Mouse (Mus musculus): ENCODE data around the gene Ccl11. TPM values are rescaled to one million over a fixed set of nuclear protein-coding genes. Genes with fewer than 3 reads are reported as not detected.

The Ccl11 gene
- polyA plus RNA-seq, 1 experiment from 2014 or later: 2.2 TPM

GRCm38 (mm10) chr11:82030171-82030570 lies 27.5 kb upstream of the Ccl11 start:
- H3K9ac ChIP-seq: no peak overlapping the region
- H3K36me3 ChIP-seq: no peaks in the 10 kb centered on the region
- no peak overlapping the region for H3K4me3 ChIP-seq
- WGBS: 78% methylated on average over 2 of the region's 2 CpGs
- ATAC-seq (replicated peaks; ENCODE audit: insufficient number of reproducible peaks, insufficient read depth, low FRiP score, low read depth): no peak
- H3K4me1 ChIP-seq (replicated peaks): peaks cover 23% of the 10 kb centered on the region
- no peak overlapping the region for H3K27ac ChIP-seq
- H3K27me3 ChIP-seq: 0 out of 2 replicates have a peak, but pooled peaks cover 3% of the 10 kb centered on the region
- H3K9me3 ChIP-seq (replicated peaks): no peaks in the 10 kb centered on the region
- H3K4me2 ChIP-seq: no peak overlapping the region

GRCm38 (mm10) chr11:82032136-82032535 lies 25.5 kb upstream of the Ccl11 start:
- Histone ChIP-seq H3K27me3 (0 out of 2 replicates have a peak, but pooled peaks cover 3% of the 10 kb centered on the region), H3K9me3 (replicated peaks) (no peaks in the 10 kb centered on the region), H3K36me3 (no peaks in the 10 kb centered on the region), H3K4me3 (no peak overlapping the region), H3K4me2 (no peak overlapping the region), H3K4me1 (replicated peaks) (peaks cover 27% of the 10 kb centered on the region), H3K27ac (peak overlapping the region; percentile 65), H3K9ac (no peak overlapping the region)
- ATAC-seq (replicated peaks; ENCODE audit: insufficient number of reproducible peaks, insufficient read depth, low FRiP score, low read depth): no peak

DNA sequence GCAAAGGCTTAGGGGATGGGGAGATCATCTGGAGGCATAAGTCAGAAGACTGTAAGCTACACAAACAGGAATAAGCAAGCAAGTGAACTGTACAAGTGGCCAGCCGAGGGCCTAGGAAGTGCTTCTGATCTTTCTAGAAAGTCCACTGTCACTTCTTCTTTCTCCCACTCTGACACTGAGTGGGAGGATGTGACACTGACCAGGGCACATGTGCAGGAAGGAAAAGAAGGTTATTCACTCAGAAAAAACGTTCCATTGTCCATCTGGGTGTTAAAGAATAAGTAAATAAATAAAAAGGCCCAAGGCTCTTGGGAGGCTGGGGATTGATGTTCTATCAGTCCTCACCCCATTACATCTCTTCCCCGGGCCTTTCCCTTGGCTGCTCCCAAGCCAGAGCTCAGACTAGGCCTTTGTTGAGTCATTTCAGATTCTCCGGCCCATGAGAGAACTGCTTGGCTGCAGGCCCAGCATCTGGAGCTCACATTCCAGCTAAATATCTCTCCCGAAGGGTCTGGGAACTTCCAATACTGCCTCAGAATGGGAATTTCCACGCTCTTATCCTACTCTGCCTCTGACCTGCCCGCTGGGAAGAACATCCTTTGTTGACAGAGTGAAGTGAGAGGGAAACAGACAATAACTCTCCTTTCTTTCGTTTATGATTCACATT lies 24.8 kb upstream of the Ccl11 start:
- Histone ChIP-seq H3K36me3 (no peaks in the 10 kb centered on the region), H3K4me2 (no peak overlapping the region), H3K27me3 (0 out of 2 replicates have a peak, but pooled peaks cover 3% of the 10 kb centered on the region), H3K4me1 (replicated peaks) (peaks cover 27% of the 10 kb centered on the region), H3K9ac (no peak overlapping the region), H3K27ac (peak overlapping the region; percentile 65), H3K4me3 (no peak overlapping the region), H3K9me3 (replicated peaks) (no peaks in the 10 kb centered on the region)
- 19% methylated on average over 8 of the region's 8 CpGs for whole genome bisulfite sequencing
- ATAC-seq (replicated peaks; ENCODE audit: insufficient number of reproducible peaks, insufficient read depth, low FRiP score, low read depth): peak; percentile 75

DNA sequence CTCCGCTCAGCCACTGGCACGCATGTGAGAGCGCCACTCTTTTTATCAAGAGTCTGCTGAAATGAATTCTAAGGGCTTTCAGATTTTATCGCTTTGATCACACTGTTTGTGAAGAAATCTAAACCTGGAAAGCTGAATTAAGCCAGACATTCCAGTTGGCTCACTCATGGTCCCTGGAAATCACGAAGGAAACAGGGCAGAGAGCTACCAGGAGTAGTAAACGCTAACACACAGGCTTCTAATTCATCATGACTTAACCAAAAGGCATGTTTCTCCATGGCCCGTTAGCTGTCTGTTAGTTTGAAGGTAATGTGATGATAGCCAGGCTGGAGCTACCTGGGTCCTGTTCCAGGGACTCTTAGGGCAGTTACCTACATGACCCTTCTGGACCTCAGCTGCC lies 23.2 kb upstream of the Ccl11 start:
- Histone ChIP-seq H3K4me3 (no peak overlapping the region), H3K4me2 (no peak overlapping the region), H3K9me3 (replicated peaks) (no peaks in the 10 kb centered on the region), H3K27me3 (peaks cover 3% of the 10 kb centered on the region; the same call in 1 of the 2 replicates), H3K4me1 (replicated peaks) (peaks cover 30% of the 10 kb centered on the region), H3K9ac (no peak overlapping the region), H3K27ac (0 out of 2 replicates have a peak overlapping the region, but pooled peaks have one; percentile 42), H3K36me3 (no peaks in the 10 kb centered on the region)
- 65% methylated on average over 7 of the region's 7 CpGs for WGBS
- ATAC-seq (replicated peaks; ENCODE audit: insufficient number of reproducible peaks, insufficient read depth, low FRiP score, low read depth): no peak

DNA sequence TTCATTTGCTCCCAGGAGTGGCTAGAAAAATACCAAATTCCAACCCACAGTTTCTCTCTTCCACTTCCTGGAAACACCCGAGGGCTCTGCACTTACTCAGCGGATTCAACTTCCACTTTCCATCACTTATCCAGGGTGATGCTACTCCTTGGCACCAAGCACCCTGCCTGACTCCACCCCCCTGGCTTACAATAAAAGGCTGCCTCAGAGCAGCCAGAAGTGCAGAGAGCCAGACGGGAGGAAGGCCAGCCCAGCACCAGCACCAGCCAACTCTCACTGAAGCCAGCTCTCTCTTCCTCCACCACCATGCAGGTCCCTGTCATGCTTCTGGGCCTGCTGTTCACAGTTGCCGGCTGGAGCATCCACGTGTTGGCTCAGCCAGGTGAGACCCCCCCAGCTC lies 22.3 kb upstream of the Ccl11 start, which contains the start of gene Ccl2:
Gene Ccl2 (plus strand): TSS at position 216 of the 400 bp plus-strand sequence.
- Histone ChIP-seq H3K4me2 (no peak within 1 kb of the TSS), H3K4me1 (replicated peaks) (peaks cover 30% of the 10 kb centered on the region), H3K27me3 (no peaks in the 10 kb centered on the region; the same call in 1 of the 2 replicates), H3K36me3 (no peaks in the 10 kb centered on the region), H3K9me3 (replicated peaks) (no peaks in the 10 kb centered on the region), H3K27ac (peak within 1 kb of the TSS; percentile 42; the same call in 1 of the 2 replicates), H3K4me3 (no peak within 1 kb of the TSS), H3K9ac (no peak within 1 kb of the TSS)
- peak; percentile 65 for ATAC-seq (replicated peaks; ENCODE audit: insufficient number of reproducible peaks, insufficient read depth, low FRiP score, low read depth)
- WGBS: 20% methylated on average over 5 of the region's 5 CpGs

DNA sequence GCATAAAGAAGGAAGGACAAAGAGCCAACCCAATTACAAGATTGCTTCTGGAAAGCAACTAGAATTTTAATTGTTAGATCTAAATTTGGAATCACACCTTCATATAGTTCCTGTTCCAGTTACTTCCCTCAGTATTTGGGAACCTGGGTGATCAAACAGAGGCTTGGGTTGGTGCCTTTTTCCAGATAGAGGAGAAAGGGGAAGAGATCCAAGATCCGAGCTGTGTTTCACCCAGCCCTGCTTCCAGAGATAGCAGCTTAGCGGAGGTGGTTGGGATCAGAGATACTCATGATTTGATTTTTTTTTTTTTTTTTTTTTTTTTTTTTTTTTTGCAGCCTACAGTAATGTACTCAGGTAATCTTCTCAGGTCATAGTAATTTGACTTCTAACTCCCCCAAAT lies 21.8 kb upstream of the Ccl11 start:
- no peak overlapping the region for H3K4me2 ChIP-seq
- H3K27ac ChIP-seq: no peak overlapping the region; the same call in 1 of the 2 replicates
- WGBS: 74% methylated on average over 2 of the region's 2 CpGs

GRCm38 (mm10) chr11:82038535-82038934 lies 19.1 kb upstream of the Ccl11 start, which contains the start of gene Gm17268:
Gm17268 (minus strand) TSS chr11:82038562.
- H3K27me3 ChIP-seq: no peaks in the 10 kb centered on the region; the same call in 1 of the 2 replicates
- H3K4me1 ChIP-seq (replicated peaks): peaks cover 12% of the 10 kb centered on the region
- 7% methylated on average over 2 of the region's 2 CpGs for WGBS
- no peak within 1 kb of the TSS for H3K4me3 ChIP-seq
- no peak within 1 kb of the TSS for H3K4me2 ChIP-seq
- ATAC-seq (replicated peaks; ENCODE audit: insufficient number of reproducible peaks, insufficient read depth, low FRiP score, low read depth): peak; percentile 27; the same call in 1 of the 2 replicates
- H3K27ac ChIP-seq: no peak within 1 kb of the TSS
- no peak within 1 kb of the TSS for H3K9ac ChIP-seq
- no peaks in the 10 kb centered on the region for H3K9me3 ChIP-seq (replicated peaks)
- no peaks in the 10 kb centered on the region for H3K36me3 ChIP-seq

More for the DNA sequence above, 21.8 kb upstream of the Ccl11 start:
- Histone ChIP-seq H3K9me3 (replicated peaks) (no peaks in the 10 kb centered on the region), H3K4me1 (replicated peaks) (peaks cover 30% of the 10 kb centered on the region), H3K4me3 (no peak overlapping the region), H3K9ac (no peak overlapping the region), H3K36me3 (no peaks in the 10 kb centered on the region), H3K27me3 (no peaks in the 10 kb centered on the region; the same call in 1 of the 2 replicates)
- ATAC-seq (replicated peaks; ENCODE audit: insufficient number of reproducible peaks, insufficient read depth, low FRiP score, low read depth): no peak

GRCm38 (mm10) chr11:82039132-82039660 lies 18.4 kb upstream of the Ccl11 start:
- WGBS: 50% methylated on average over 3 of the region's 3 CpGs
- no peak for ATAC-seq (replicated peaks; ENCODE audit: insufficient number of reproducible peaks, insufficient read depth, low FRiP score, low read depth)

GRCm38 (mm10) chr11:82041671-82042080 lies 15.9 kb upstream of the Ccl11 start:
- Histone ChIP-seq H3K36me3 (no peaks in the 10 kb centered on the region), H3K4me1 (replicated peaks) (peaks cover 5% of the 10 kb centered on the region; the same call in 1 of the 2 replicates), H3K27ac (no peak overlapping the region), H3K9me3 (replicated peaks) (no peaks in the 10 kb centered on the region), H3K4me3 (no peak overlapping the region), H3K9ac (no peak overlapping the region), H3K27me3 (no peaks in the 10 kb centered on the region; the same call in 1 of the 2 replicates), H3K4me2 (no peak overlapping the region)
- no peak for ATAC-seq (replicated peaks; ENCODE audit: insufficient number of reproducible peaks, insufficient read depth, low FRiP score, low read depth)
- 62% methylated on average over 4 of the region's 4 CpGs for WGBS

More at GRCm38 (mm10) chr11:82039132-82039660, 18.4 kb upstream of the Ccl11 start:
- no peaks in the 10 kb centered on the region for H3K9me3 ChIP-seq (replicated peaks)
- no peaks in the 10 kb centered on the region; the same call in 1 of the 2 replicates for H3K27me3 ChIP-seq
- H3K4me3 ChIP-seq: no peak overlapping the region
- H3K9ac ChIP-seq: no peak overlapping the region
- H3K4me1 ChIP-seq (replicated peaks): peaks cover 10% of the 10 kb centered on the region
- H3K4me2 ChIP-seq: no peak overlapping the region
- H3K27ac ChIP-seq: no peak overlapping the region
- H3K36me3 ChIP-seq: no peaks in the 10 kb centered on the region

DNA sequence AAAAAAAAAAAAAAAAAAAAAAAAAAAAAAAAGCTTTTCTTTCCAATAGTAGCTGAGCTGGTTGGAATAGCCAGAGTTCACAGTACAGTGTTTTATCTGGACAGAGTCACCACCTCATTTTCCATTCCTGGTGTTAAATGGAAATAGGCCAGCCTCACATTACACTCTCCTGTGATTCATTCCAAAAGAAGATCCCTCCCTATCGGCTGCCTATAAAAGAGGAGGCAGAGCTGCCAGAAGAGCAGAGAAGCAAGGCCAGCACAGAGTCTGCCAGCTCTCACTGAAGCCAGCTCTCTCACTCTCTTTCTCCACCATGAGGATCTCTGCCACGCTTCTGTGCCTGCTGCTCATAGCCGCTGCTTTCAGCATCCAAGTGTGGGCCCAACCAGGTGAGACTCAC lies 12.2 kb upstream of the Ccl11 start, which contains the start of gene Ccl7:
Gene Ccl7 (plus strand): TSS at position 242 of the 400 bp plus-strand sequence.
- H3K4me3 ChIP-seq: no peak within 1 kb of the TSS
- no peak for ATAC-seq (replicated peaks; ENCODE audit: insufficient number of reproducible peaks, insufficient read depth, low FRiP score, low read depth)
- H3K9me3 ChIP-seq (replicated peaks): no peaks in the 10 kb centered on the region
- no peaks in the 10 kb centered on the region for H3K27me3 ChIP-seq
- H3K4me1 ChIP-seq (replicated peaks): peaks cover 2% of the 10 kb centered on the region; the same call in 1 of the 2 replicates
- no peak within 1 kb of the TSS for H3K9ac ChIP-seq
- WGBS: 51% methylated on average over 3 of the region's 3 CpGs
- no peak within 1 kb of the TSS for H3K4me2 ChIP-seq
- H3K36me3 ChIP-seq: no peaks in the 10 kb centered on the region
- 0 out of 2 replicates have a peak within 1 kb of the TSS, but pooled peaks have one; percentile 9 for H3K27ac ChIP-seq

DNA sequence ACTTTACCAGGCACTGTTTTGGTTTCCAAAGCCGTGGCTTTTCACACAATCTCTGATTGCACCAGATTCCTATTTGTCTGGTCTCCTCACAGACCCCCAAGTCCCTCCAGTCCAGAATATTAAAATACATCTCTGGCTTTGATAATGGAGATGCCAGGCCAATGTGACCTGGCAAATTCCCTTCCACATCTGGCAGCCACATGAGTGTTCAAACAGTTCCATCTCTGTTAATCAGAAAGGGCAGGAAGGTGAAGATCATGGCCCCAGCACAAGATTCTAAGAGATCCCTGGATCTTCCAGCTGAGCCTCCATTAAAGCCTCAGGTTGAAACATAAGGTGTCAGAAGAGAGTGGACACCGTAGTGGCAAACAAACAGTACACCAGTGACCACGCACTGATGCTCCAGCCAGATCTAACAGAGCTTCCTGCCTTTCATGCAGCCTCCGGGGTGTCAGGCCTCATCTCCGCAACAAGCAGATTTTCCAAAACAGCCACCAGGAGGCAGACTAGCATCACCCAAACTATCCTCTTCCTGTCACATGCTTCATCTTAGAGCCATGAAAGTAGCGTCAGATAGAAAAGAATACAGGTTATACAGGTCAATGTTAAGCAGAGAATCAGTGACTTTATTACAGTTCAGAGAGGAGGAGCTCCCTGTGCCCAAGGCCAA lies 9.7 kb upstream of the Ccl11 start:
- Histone ChIP-seq H3K4me3 (no peak overlapping the region), H3K9me3 (replicated peaks) (no peaks in the 10 kb centered on the region), H3K27me3 (no peaks in the 10 kb centered on the region), H3K4me1 (replicated peaks) (peaks cover 2% of the 10 kb centered on the region; the same call in 1 of the 2 replicates), H3K27ac (no peak overlapping the region), H3K36me3 (no peaks in the 10 kb centered on the region), H3K9ac (no peak overlapping the region), H3K4me2 (no peak overlapping the region)
- WGBS: 47% methylated on average over 6 of the region's 6 CpGs
- ATAC-seq (replicated peaks; ENCODE audit: insufficient number of reproducible peaks, insufficient read depth, low FRiP score, low read depth): no peak

All from heart, embryonic 15.5 days (tissue).